Mouse (Mus musculus) hindbrain, embryonic 13.5 days (tissue): Measurements from ENCODE around the gene Brsk1. TPM values are rescaled to one million over a fixed set of nuclear protein-coding genes. Genes with fewer than 3 reads are reported as not detected.

Experiments
- ATAC-seq: fragments of 200-750 bp; cut with Nextera tagmentation; 2 replicates; pipeline ENCODE4 v1.8.0; 2017; ENCODE audit warnings: moderate TSS enrichment; ENCODE audit not compliant: low FRiP score
- H3K27ac ChIP-seq: fragments of 300-500 bp; sonication (generic); 2 replicates; pipeline ENCODE4 v1.5.1; 2015; ENCODE audit warnings: inconsistent platforms, mild to moderate bottlenecking, moderate library complexity
- H3K27me3 ChIP-seq: fragments of 300-500 bp; sonication (generic); 2 replicates; pipeline ENCODE4 v1.6.1; 2015; ENCODE audit warnings: mild to moderate bottlenecking, inconsistent platforms
- H3K36me3 ChIP-seq: fragments of 300-500 bp; sonication (generic); 2 replicates; pipeline ENCODE4 v1.6.1; 2015; ENCODE audit warnings: mild to moderate bottlenecking, inconsistent platforms
- H3K4me1 ChIP-seq: fragments of 300-500 bp; sonication (generic); replicated peaks from 2 replicates; pipeline ENCODE4 v1.6.1; 2015; ENCODE audit warnings: inconsistent platforms
- H3K4me2 ChIP-seq: fragments of 300-500 bp; sonication (generic); 2 replicates; pipeline ENCODE4 v1.6.1; 2015; ENCODE audit warnings: inconsistent platforms, mild to moderate bottlenecking, moderate library complexity
- H3K4me3 ChIP-seq: fragments of 300-500 bp; sonication (generic); 2 replicates; pipeline ENCODE4 v1.5.1; 2015; ENCODE audit warnings: mild to moderate bottlenecking, inconsistent platforms
- H3K9ac ChIP-seq: fragments of 300-500 bp; sonication (generic); 2 replicates; pipeline ENCODE4 v1.6.1; 2015; ENCODE audit warnings: mild to moderate bottlenecking, inconsistent platforms
- H3K9me3 ChIP-seq: fragments of 300-500 bp; sonication (generic); 2 replicates; pipeline ENCODE4 v1.6.1; 2016; ENCODE audit warnings: inconsistent platforms
- WGBS: fragments of 180-500 bp; shearing (Covaris S2); methylation state at CpG from one replicate; pipeline ENCODE4 v1.1.7; 2015; 5-methylcytosine and 5-hydroxymethylcytosine counted together
- polyA plus RNA-seq: library from polyadenylated mRNA; unstranded; fragments of >200 nt; fragmentation: Nextera tagmentation; extraction: Ambion mirVana; gene quantifications from 2 replicates; pipeline ENCODE4 v1.2.1, GENCODE M21; 2015

The Brsk1 gene
- polyA plus RNA-seq, 1 experiment from 2014 or later, result 7.2 TPM

GRCm38 (mm10) chr7:4655916-4656315 is 34.5 kb upstream of the Brsk1 start:
- Histone ChIP-seq H3K36me3 (peaks cover 21% of the 10 kb centered on the region; the same call in 1 of the 2 replicates), H3K4me2 (no peak overlapping the region), H3K27me3 (no peaks in the 10 kb centered on the region), H3K27ac (no peak overlapping the region), H3K4me1 (peaks cover 72% of the 10 kb centered on the region), H3K4me3 (no peak overlapping the region), H3K9me3 (no peaks in the 10 kb centered on the region), H3K9ac (peak overlapping the region; percentile 19; the same call in 1 of the 2 replicates)
- WGBS, result 91% methylated on average over 1 of the region's 1 CpGs
- ATAC-seq, result no peak

DNA sequence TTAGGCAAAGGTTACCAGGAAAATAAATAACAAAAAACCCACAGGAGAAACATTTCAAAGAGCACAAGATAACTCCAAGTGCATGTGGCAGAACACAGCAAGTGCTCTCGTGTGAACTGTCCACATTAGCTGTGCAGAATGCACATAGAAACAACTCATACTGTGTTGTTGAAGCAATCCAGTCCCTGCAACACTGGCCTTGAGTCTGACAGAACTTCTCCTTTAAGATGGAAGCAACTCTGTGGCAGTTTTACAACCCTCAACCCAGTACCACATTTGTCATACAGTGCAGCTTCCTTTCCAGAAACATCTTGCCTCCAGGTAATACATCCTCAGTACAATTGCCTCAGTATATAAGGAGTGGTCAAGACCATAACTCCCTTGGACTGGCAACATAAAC is 33.6 kb upstream of the Brsk1 start:
- Histone ChIP-seq H3K27ac (no peak overlapping the region), H3K9me3 (no peaks in the 10 kb centered on the region), H3K9ac (peak overlapping the region; percentile 95), H3K36me3 (peaks cover 15% of the 10 kb centered on the region), H3K4me3 (peak overlapping the region; percentile 90), H3K27me3 (no peaks in the 10 kb centered on the region), H3K4me2 (peak overlapping the region; percentile 94), H3K4me1 (peaks cover 66% of the 10 kb centered on the region)
- ATAC-seq, result no peak
- 82% methylated on average over 1 of the region's 1 CpGs for WGBS

DNA sequence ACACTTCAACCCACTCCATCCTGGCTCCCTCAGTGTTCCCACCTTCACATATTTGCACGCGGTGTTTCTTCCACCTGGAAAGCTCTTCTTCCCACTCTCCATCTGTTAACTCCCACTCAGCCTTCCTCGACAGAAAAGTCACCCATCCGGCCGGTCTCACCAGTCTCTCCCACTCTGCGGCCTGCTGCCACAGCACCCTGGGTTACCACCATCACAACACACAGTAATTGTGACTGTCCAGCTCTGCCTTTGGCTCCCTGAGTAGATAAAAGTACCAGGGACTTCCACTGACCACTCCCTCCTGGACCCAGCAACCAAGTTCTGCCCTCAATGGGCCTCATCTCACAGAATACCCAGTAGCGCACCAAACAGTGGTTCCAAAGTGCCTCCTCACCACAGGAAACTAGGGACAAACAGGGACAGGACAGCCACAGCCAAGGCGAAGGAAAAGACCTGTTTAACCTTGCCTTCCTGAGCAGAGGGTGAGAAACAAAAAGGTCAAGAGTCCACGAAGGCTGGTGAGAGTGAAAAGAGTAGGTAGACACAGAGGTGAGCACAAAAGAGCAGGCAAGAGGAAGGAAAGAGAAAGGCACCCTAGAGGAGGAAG is 32.8 kb upstream of the Brsk1 start:
- H3K4me2 ChIP-seq, result peak overlapping the region; percentile 94
- H3K27me3 ChIP-seq, result no peaks in the 10 kb centered on the region
- H3K9me3 ChIP-seq, result no peaks in the 10 kb centered on the region
- H3K4me3 ChIP-seq, result peak overlapping the region; percentile 90
- peaks cover 18% of the 10 kb centered on the region for H3K36me3 ChIP-seq
- H3K9ac ChIP-seq, result peak overlapping the region; percentile 95
- 55% methylated on average over 9 of the region's 9 CpGs for WGBS
- no peak for ATAC-seq
- H3K4me1 ChIP-seq, result peaks cover 60% of the 10 kb centered on the region
- peak overlapping the region; percentile 90 for H3K27ac ChIP-seq

GRCm38 (mm10) chr7:4658128-4658907 is 32.1 kb upstream of the Brsk1 start:
- no peaks in the 10 kb centered on the region for H3K9me3 ChIP-seq
- peak overlapping the region; percentile 95 for H3K9ac ChIP-seq
- peak; percentile 77 for ATAC-seq
- WGBS, result under 1% methylated on average over 72 of the region's 78 CpGs
- peaks cover 16% of the 10 kb centered on the region for H3K36me3 ChIP-seq
- no peaks in the 10 kb centered on the region for H3K27me3 ChIP-seq
- peak overlapping the region; percentile 90 for H3K27ac ChIP-seq
- H3K4me1 ChIP-seq, result peaks cover 55% of the 10 kb centered on the region
- peak overlapping the region; percentile 90 for H3K4me3 ChIP-seq
- peak overlapping the region; percentile 94 for H3K4me2 ChIP-seq

- Histone ChIP-seq H3K27me3 (no peaks in the 10 kb centered on the region), H3K9ac (peak within 1 kb of the TSS; percentile 95), H3K27ac (peak within 1 kb of the TSS; percentile 90), H3K36me3 (peaks cover 18% of the 10 kb centered on the region), H3K4me1 (peaks cover 53% of the 10 kb centered on the region), H3K4me3 (peak within 1 kb of the TSS; percentile 90), H3K4me2 (peak within 1 kb of the TSS; percentile 94), H3K9me3 (no peaks in the 10 kb centered on the region)
- WGBS, result 0% methylated on average over 53 of the region's 54 CpGs
- ATAC-seq, result peak; percentile 98
Measured at GRCm38 (mm10) chr7:4658912-4659551, 31.4 kb upstream of the Brsk1 start, which contains the start of gene Ppp6r1. Gene Ppp6r1, minus strand, starts transcription at chr7:4659019.

- Histone ChIP-seq H3K27ac (peak overlapping the region; percentile 90), H3K4me2 (peak overlapping the region; percentile 94), H3K4me3 (peak overlapping the region; percentile 90), H3K9ac (peak overlapping the region; percentile 95), H3K9me3 (no peaks in the 10 kb centered on the region), H3K27me3 (no peaks in the 10 kb centered on the region), H3K36me3 (peaks cover 28% of the 10 kb centered on the region), H3K4me1 (peaks cover 44% of the 10 kb centered on the region)
- 55% methylated on average over 3 of the region's 3 CpGs for WGBS
- ATAC-seq, result no peak
Measured at GRCm38 (mm10) chr7:4659911-4660443, 30.4 kb upstream of the Brsk1 start.

DNA sequence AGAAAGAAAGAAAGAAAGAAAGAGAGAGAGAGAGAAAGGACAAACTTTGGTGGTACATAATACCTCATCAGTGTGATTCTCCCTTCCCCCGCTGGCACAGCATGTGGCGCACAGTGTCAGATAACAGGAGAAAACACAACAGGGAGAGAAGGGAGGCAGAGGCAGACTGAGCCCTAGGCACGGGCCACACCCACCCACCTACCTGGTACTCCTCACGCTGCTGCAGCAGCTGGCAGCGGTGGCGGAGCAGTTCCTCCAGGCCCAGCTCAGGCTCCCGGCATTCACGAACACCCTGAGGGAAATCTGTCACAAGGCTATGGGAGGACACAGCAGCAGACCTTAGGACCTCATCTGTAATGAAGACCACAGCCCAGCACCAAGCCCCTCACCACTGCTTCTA is 27.2 kb upstream of the Brsk1 start:
- Histone ChIP-seq H3K36me3 (peaks cover 58% of the 10 kb centered on the region), H3K27me3 (no peaks in the 10 kb centered on the region), H3K9ac (no peak overlapping the region), H3K27ac (no peak overlapping the region), H3K4me2 (no peak overlapping the region), H3K9me3 (no peaks in the 10 kb centered on the region), H3K4me1 (peaks cover 12% of the 10 kb centered on the region), H3K4me3 (no peak overlapping the region)
- no peak for ATAC-seq
- 76% methylated on average over 8 of the region's 8 CpGs for WGBS

- Histone ChIP-seq H3K27ac (no peak overlapping the region), H3K4me3 (no peak overlapping the region), H3K27me3 (no peaks in the 10 kb centered on the region), H3K36me3 (peaks cover 63% of the 10 kb centered on the region), H3K9me3 (no peaks in the 10 kb centered on the region), H3K4me2 (no peak overlapping the region), H3K9ac (no peak overlapping the region), H3K4me1 (peaks cover 12% of the 10 kb centered on the region)
- no peak for ATAC-seq
- WGBS, result 100% methylated on average over 2 of the region's 2 CpGs
Measured at GRCm38 (mm10) chr7:4663742-4664141, 26.7 kb upstream of the Brsk1 start.

GRCm38 (mm10) chr7:4666871-4667270 is 23.5 kb upstream of the Brsk1 start:
- no peak for ATAC-seq
- 94% methylated on average over 5 of the region's 5 CpGs for WGBS
- no peak overlapping the region for H3K4me2 ChIP-seq

GRCm38 (mm10) chr7:4668506-4668905 is 21.9 kb upstream of the Brsk1 start:
- whole genome bisulfite sequencing, result 92% methylated on average over 8 of the region's 8 CpGs
- H3K4me3 ChIP-seq, result no peak overlapping the region
- H3K9me3 ChIP-seq, result no peaks in the 10 kb centered on the region
- no peaks in the 10 kb centered on the region for H3K27me3 ChIP-seq
- ATAC-seq, result no peak
- H3K4me1 ChIP-seq, result no peaks in the 10 kb centered on the region
- H3K27ac ChIP-seq, result no peak overlapping the region
- no peak overlapping the region for H3K4me2 ChIP-seq
- peaks cover 87% of the 10 kb centered on the region for H3K36me3 ChIP-seq
- no peak overlapping the region for H3K9ac ChIP-seq

More at GRCm38 (mm10) chr7:4666871-4667270, 23.5 kb upstream of the Brsk1 start:
- H3K9ac ChIP-seq, result no peak overlapping the region
- no peaks in the 10 kb centered on the region for H3K4me1 ChIP-seq
- no peaks in the 10 kb centered on the region for H3K9me3 ChIP-seq
- H3K27me3 ChIP-seq, result no peaks in the 10 kb centered on the region
- no peak overlapping the region for H3K27ac ChIP-seq
- no peak overlapping the region for H3K4me3 ChIP-seq
- peaks cover 88% of the 10 kb centered on the region for H3K36me3 ChIP-seq

DNA sequence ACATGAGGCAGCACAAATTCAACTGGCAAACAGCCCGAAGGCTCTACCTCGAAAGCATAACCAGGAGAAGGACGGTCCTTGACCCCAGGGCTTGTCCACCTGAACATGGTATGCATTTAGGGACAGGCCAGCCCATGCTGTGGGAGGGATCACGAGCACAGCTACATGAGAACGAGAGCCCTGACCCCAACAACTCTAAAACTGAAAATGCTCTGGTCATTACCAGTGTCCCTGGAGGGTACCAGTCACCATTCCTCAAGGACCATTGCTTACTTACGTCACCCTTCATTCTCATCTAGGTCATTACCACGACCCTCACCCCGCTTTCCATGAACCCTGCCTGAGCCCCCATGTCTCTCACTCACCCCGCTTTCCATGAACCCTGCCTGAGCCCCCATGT is 21.2 kb upstream of the Brsk1 start:
- no peak for ATAC-seq
- peaks cover 88% of the 10 kb centered on the region for H3K36me3 ChIP-seq
- H3K9ac ChIP-seq, result no peak overlapping the region
- no peaks in the 10 kb centered on the region for H3K4me1 ChIP-seq
- H3K27me3 ChIP-seq, result no peaks in the 10 kb centered on the region
- H3K4me3 ChIP-seq, result no peak overlapping the region
- no peak overlapping the region for H3K27ac ChIP-seq
- WGBS, result 95% methylated on average over 9 of the region's 9 CpGs
- no peak overlapping the region for H3K4me2 ChIP-seq
- no peaks in the 10 kb centered on the region for H3K9me3 ChIP-seq

DNA sequence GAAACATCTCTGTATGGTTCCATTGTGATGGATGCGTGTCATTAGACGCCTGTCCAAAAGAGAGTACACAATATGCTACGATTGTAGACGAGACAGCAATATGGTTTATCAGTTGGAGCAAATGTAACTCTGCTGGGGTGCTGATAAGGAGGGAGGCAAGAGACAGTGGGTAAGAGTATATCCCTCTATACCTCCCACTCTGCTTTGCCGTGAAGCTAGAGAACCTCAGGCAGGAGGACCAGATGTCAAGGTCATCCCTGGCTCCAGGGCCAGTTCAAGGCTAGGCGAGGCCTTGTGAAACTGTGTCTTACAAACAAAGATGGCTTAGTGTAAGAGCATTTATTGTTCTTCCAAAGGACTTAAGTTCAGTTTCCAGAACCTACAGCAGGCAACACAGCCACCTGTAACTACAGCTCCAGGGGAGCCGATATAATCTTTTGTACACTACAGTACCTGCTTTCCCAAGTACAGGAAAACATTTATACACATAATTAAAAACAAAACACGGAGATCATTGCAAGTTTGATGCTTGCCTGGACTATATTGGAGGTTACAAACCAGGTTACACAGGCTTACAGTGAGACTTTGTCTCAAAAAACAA is 19.6 kb upstream of the Brsk1 start:
- WGBS, result 89% methylated on average over 8 of the region's 8 CpGs
- no peaks in the 10 kb centered on the region for H3K4me1 ChIP-seq
- H3K27ac ChIP-seq, result no peak overlapping the region
- H3K9me3 ChIP-seq, result no peaks in the 10 kb centered on the region
- H3K27me3 ChIP-seq, result no peaks in the 10 kb centered on the region
- no peak overlapping the region for H3K4me2 ChIP-seq
- ATAC-seq, result no peak
- peaks cover 88% of the 10 kb centered on the region for H3K36me3 ChIP-seq
- H3K4me3 ChIP-seq, result no peak overlapping the region
- no peak overlapping the region for H3K9ac ChIP-seq
